Mouse (Mus musculus) gastrocnemius, postnatal 10 days (tissue): ENCODE measurements at regions not wholly inside any gene's neighbourhood (a gene's known extent, or its start where the extent isn't known, plus 50 kb on each side); places are given as distances from the start of the nearest gene placed in this dataset.

ENCODE experiments used
- DNase-seq: peaks from one replicate; pipeline ENCODE4 v3.0.0; 2021; ENCODE audit warnings: mixed read lengths

GRCm38 (mm10) chr14:68022925-68023324 is 1271.2 kb downstream of the Synb start:
- DNase-seq: no peak

GRCm38 (mm10) chr14:68021240-68021639 is 1272.9 kb downstream of the Synb start:
- no peak for DNase-seq

- DNase-seq: no peak
Measured at GRCm38 (mm10) chr14:68020769-68021168, 1273.3 kb downstream of the Synb start.

- no peak for DNase-seq
Measured at GRCm38 (mm10) chr14:68018686-68019085, 1275.4 kb downstream of the Synb start.

- DNase-seq: no peak
Measured at GRCm38 (mm10) chr14:67996790-67997417, 1297.2 kb downstream of the Synb start.

GRCm38 (mm10) chr14:67993611-67994051 is 1300.5 kb downstream of the Synb start:
- no peak for DNase-seq

- peak; percentile 58 for DNase-seq
Measured at GRCm38 (mm10) chr14:67993142-67993541, 1301.0 kb downstream of the Synb start.

GRCm38 (mm10) chr14:67992088-67992487 is 1302.0 kb downstream of the Synb start:
- DNase-seq: no peak

- DNase-seq: no peak
Measured at GRCm38 (mm10) chr14:67990271-67990670, 1303.8 kb downstream of the Synb start.
